Mouse (Mus musculus) gonadal fat pad, adult 2 months (tissue): Measurements from ENCODE around the gene Espn. TPM values are rescaled to one million over a fixed set of nuclear protein-coding genes. Genes with fewer than 3 reads are reported as not detected.

Experiments used
- DNase-seq: peaks from one replicate; pipeline ENCODE4 v3.0.0-alpha.2; 2012; ENCODE audit warnings: low read depth
- polyA plus RNA-seq: library from polyadenylated mRNA; depleted of rRNA; stranded (reverse); fragments of >200 nt; gene quantifications from 2 replicates; pipeline ENCODE4 v1.2.3, GENCODE M21; 2012; rRNA removed

The Espn gene
- polyA plus RNA-seq, 1 experiment = 83.7 TPM

DNA sequence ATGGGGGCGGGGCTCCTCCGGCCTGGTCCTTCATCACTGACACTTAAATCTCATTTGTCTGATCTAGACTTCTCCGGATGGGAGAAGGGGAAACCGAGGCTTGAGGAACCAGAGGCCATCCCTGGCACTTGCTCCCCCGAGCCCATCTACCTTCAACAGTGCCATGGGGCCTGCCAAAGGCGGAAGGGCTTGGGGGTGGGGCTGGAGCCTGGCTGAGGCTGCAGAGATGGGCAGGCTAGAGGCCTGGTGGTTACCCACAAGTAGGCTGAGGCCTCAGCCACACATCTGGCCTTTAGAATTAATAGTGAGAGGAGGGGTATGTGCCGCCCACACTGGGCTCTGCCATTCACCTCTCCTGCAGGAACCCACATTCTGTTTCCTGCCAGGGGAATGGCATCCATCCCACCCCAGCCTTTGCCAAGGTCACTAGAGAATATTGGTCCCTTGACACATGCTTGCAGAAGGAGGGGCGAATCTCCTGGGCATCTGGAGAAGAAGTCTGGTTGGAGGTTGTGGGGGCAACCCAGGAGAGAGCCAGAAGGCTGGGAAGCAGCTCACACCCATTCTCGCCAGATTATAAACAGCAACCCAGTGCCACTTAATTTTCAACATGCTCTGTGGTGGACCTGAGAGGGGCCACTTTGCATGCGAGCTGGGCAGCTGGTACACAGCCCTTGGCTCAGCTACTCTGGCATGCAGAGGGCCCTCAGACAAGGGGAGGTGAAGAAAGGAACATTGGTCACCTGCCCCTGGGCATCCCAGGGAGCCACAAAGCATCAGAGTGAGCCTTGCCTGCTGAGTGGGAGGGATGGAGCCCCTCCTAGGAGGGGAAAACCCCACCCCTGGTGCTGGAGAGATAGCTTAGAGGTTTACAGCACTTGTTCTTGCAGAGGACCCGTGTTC, 81.4 kb downstream of the Espn start:
- no peak for DNase-seq

Other genes with a start within 250 kb of the Espn start
- 62.3 and 66.7 TPM in 2 replicates for gene Dnajc11, start 218.7 kb downstream of the Espn start, polyA plus RNA-seq
- gene Thap3, start 163.4 kb downstream of the Espn start, polyA plus RNA-seq = 44.1 and 51.3 TPM in 2 replicates
- 11.3 and 14.8 TPM in 2 replicates for gene Phf13, start 156.1 kb downstream of the Espn start, polyA plus RNA-seq
- gene Klhl21, start 143.6 kb downstream of the Espn start, polyA plus RNA-seq = 20.5 and 29.4 TPM in 2 replicates
- gene Zbtb48, start 124.7 kb downstream of the Espn start, polyA plus RNA-seq = 9.8 and 12.8 TPM in 2 replicates
- 3.3 and 4.0 TPM in 2 replicates for gene Tas1r1, start 113.8 kb downstream of the Espn start, polyA plus RNA-seq
- gene Nol9, start 113.0 kb downstream of the Espn start, polyA plus RNA-seq = 20.1 and 21.2 TPM in 2 replicates
- gene Plekhg5, start 79.9 kb downstream of the Espn start, polyA plus RNA-seq = 35.0 and 37.7 TPM in 2 replicates
- gene Tnfrsf25, start 36.4 kb downstream of the Espn start, polyA plus RNA-seq = 5.9 and 6.1 TPM in 2 replicates
- 0.32 and 0.39 TPM in 2 replicates for gene Hes2, start 6.5 kb upstream of the Espn start, polyA plus RNA-seq
- 25.6 and 27.3 TPM in 2 replicates for gene Acot7, start 25.8 kb upstream of the Espn start, polyA plus RNA-seq
- gene Gpr153, start 121.9 kb upstream of the Espn start, polyA plus RNA-seq = 23.2 and 39.4 TPM in 2 replicates
- not detected in 2 replicates for gene Hes3, start 139.3 kb upstream of the Espn start, polyA plus RNA-seq
- 35.4 and 38.1 TPM in 2 replicates for gene Icmt, start 144.9 kb upstream of the Espn start, polyA plus RNA-seq
- 3.5 and 6.1 TPM in 2 replicates for gene Rnf207, start 166.6 kb upstream of the Espn start, polyA plus RNA-seq
- 60.1 and 82.3 TPM in 2 replicates for gene Rpl22, start 173.4 kb upstream of the Espn start, polyA plus RNA-seq
- gene Chd5, start 186.3 kb upstream of the Espn start, polyA plus RNA-seq = 0.28 and 0.49 TPM in 2 replicates